ENCODE assay signal across 19 mouse cellular contexts in the genomic region with DNA sequence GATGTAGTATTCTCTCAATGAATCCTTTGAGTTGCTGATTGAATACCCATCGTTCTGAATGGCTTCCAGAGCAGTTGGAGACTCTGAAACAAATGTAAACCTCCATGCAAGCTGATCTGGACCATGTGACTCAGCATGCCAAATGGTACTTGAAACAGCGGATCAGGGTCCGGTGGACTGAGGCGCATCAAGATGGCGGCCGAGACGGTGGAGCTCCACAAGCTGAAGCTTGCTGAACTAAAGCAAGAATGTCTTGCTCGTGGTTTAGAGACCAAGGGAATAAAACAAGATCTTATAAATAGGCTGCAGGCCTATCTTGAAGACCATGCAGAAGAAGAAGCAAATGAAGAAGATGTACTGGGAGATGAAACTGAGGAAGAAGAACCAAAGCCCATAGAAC. TPM values are rescaled to one million over a fixed set of nuclear protein-coding genes. Genes with fewer than 3 reads are reported as not detected.
"Had no signal": no experiment of that assay in that cellular context is flagged by ENCODE, and none has a peak within 500 bp of the region (broad histone marks: within the 10 kb centered on the region; RNA-seq: fewer than 3 reads in every experiment).

No protein-coding gene starts in this region.

RNA-seq across cellular contexts. Expression of gene 1700028P14Rik, which starts 23.0 kb away (rescaled TPM):
- total RNA-seq: heart, postnatal 10 days; heart, postnatal 14 days; heart, postnatal 25 days; heart, postnatal 36 days; heart, postnatal 4 days; hematopoietic stem cell, adult 5-6 weeks had no signal
- polyA plus RNA-seq: heart, embryonic 11.5 days; heart, embryonic 12.5 days; heart, embryonic 13.5 days; heart, embryonic 14.5 days; heart, embryonic 15.5 days; heart, postnatal 0 days; inflammation-experienced regulatory T-cells, adult 6 months; intestine, embryonic 14.5 days; intestine, embryonic 15.5 days; intestine, embryonic 16.5 days; kidney, adult 2 months; kidney, embryonic 14.5 days; large intestine, adult 2 months had no signal
